Mouse (Mus musculus) spleen, postnatal 10 days (tissue): Measurements from ENCODE around the gene Txnip.

Experiments used
- DNase-seq, 2 experiments: peaks; one replicate each; pipeline ENCODE4 v3.0.0; 2021 to 2022; ENCODE audit warnings: low spot score in 2 of 2

Gene Txnip

DNA sequence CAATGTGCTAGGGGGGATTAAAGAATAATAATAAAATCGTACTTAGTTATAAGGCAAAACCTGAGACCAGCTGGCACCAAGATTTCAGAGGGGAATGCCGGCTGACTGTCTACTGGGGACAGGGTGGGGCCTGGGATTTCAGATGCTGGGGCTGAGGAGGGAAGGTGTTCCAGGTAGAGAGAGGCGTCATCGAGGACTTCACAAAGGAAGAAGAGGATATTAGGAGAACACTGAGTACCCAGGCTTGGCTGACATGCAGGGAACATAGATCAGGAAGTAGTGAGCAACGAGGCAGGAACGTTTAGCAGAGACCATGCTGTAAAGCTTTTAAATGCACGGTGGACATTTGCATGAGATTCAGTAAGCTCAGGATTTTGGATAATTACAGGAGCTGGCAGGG lies 5.9 kb upstream of the Txnip start:
- no peak for DNase-seq

DNA sequence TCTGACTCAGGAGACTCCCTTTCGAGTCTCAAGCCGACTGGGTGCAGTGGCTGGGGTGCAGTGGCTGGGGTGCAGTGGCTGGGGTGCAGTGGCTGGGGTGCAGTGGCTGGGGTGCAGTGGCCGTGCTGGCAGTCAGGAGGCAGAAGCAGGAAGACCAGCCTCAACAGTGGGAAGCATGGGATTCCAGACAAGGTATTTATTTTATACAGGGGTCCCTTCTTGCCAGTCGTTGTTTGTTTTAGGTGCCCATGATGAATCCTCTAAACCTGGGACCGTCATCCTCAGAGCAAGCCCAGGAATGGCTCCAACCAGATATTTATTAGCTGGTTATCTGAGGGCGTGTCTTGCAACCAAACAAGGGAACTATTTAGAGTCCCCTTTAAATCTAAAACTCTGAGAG lies 4.2 kb upstream of the Txnip start:
- DNase-seq = no peak

DNA sequence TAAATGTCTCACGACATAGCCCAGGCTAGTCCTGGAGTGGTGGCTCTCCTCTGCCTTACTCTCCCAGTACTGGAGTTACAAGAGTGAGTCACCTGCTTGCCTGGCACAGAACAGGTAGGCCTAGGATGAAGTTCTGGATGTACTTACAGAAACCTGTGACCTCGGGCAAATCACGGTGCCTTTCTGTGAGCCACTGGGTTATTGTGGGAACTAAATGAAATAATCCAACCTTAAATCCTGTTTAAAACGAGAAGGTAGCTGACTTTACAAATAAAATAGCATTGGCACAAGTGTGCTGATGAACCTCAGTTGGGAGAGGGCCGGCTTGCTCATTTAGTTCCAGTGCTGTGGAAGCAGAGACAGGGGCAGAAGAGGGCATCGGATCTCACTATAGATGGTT lies 3.5 kb upstream of the Txnip start:
- no peak for DNase-seq

DNA sequence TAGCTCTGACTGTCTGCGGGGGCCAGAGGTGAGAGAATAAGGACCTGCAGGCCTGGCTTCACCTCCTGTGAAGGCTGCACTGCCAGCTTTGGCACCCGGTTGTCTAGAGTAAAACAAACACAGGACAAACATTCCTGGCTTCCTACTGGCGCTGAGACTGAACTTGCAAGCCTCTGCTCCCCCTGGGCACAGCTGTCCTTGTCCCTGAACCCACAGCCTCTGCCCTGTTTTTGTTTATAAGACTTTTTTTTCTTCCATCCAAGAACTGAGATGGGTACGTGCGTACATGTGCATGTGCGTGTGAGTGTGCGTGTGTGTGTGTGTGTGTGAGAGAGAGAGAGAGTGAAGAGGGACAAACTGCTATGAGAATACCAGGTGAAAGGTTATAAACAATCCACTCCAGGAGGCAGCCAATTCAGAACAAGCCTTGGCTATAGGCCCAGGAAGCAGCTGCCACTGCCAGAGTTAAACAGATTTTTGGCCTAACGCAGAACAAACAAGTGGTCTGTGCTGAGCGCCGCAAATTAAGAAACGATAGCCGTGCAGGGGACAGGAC lies 2.6 kb upstream of the Txnip start:
- DNase-seq = no peak

DNA sequence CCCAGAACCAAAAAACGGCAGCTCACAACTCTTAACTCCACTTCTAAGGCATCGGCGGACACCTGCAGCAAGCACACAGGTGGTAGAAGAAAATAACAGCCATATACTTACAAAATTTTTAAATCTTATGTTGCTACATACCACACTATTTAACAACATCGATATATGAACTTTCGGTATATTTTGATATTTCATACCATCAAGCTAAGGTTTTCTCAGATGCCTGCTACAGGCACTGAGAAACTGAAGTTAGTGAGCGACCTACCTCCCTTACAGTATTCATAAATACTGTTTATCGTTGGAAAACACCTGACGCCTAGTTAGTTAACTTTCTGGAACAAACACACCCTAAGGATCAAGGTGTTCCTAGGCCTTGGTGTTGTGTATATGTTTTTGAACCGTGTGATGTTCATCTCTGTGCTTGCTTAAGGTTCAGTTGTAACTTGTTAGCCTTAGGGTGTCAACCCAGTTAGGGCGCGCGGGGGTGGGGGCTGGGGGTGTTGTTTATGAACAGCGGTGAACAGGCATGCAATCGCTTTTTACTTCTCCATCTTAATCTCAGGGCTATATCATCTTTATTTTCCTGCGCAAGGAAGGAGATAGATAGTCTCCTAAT lies 1.6 kb upstream of the Txnip start:
- DNase-seq = no peak

DNA sequence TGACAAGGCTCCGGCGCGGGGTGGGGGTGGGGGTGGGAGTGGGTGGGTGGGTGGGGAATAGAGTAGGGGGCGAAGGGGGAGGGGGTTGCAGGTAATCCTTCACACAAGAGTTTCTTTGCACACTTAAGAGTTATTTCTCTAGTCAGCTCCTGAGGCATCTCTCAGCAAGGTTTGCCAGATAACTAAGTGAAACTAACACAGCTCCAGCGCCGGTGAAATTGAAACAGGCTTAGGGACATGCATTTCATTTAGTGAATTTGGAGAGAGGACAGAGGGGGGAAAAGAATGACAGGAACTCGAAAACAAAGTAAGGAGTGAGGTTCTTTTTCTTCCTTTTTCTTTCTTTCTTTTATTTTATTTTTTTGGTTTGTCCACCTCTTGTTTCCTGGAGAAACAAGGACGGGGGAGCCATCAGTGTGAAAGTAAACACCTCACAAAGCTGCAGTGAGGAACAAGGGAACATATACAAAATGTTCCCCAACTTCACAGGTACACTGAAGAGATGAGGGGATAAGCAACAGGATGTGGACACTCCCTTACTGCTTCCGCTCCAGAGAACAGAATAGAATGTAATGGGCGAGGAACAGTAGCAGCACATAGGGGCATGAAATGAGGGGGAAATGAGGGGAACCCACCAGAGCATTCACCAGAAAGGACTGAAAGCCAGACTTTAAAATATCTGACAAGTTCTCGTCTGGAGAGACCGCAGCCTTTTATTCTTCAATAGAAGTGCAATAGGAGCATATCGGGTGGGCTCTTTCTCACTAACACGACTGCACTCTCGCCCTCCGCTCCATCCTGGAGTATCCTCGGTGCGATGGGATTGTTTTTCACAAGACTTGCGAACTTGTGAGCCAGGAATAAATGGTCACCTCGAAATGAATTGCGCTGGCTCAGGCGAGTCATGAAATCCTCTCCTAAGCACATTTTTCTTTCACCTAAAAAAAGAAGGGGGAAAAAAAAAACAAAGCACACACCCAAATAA lies 814 bp upstream of the Txnip start:
- peak in 1 of 2 experiments; percentile 48 for DNase-seq

DNA sequence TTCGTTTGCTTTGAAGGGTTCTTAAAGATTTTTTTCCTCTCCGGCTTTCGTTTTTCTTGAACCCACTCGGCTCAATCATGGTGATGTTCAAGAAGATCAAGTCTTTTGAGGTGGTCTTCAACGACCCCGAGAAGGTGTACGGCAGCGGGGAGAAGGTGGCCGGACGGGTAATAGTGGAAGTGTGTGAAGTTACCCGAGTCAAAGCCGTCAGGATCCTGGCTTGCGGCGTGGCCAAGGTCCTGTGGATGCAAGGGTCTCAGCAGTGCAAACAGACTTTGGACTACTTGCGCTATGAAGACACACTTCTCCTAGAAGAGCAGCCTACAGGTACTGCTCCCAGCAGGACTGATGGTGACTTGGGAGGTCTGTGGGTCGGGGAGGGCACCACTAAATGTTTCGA lies 402 bp downstream of the Txnip start:
- DNase-seq = peak; percentile 63 to 69

DNA sequence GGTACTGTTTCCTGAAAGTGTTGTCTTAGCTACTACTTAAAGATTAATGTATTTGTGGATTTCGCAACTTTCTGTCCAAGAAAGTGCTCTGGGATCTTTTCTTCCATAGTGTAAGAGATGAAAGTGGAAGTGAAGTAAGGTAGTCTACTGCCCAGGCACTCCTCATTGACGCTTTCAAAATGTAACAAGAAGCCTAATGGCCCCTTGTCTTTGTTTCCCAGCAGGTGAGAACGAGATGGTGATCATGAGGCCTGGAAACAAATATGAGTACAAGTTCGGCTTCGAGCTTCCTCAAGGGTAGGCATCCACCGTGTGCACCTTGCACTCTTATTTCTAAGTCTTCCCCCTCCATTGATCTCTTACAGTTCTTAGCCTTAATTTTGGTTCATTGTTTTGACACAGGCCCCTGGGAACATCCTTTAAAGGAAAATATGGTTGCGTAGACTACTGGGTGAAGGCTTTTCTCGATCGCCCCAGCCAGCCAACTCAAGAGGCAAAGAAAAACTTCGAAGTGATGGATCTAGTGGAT lies 975 bp downstream of the Txnip start:
- DNase-seq = no peak

DNA sequence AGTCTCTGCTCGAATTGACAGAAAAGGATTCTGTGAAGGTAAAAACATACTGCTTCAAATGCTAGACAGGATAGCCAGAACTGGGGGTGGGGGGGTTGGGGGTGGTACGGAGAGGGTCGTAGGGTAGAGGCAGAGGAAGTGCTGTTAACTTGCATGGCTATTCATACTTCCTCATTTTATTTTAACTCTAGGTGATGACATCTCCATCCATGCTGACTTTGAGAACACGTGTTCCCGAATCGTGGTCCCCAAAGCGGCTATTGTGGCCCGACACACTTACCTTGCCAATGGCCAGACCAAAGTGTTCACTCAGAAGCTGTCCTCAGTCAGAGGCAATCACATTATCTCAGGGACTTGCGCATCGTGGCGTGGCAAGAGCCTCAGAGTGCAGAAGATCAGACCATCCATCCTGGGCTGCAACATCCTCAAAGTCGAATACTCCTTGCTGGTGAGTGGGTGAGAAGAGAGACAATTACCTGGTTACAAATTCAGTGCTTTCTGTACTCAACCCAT lies 1.7 kb downstream of the Txnip start:
- DNase-seq = peak in 1 of 2 experiments; percentile 47

DNA sequence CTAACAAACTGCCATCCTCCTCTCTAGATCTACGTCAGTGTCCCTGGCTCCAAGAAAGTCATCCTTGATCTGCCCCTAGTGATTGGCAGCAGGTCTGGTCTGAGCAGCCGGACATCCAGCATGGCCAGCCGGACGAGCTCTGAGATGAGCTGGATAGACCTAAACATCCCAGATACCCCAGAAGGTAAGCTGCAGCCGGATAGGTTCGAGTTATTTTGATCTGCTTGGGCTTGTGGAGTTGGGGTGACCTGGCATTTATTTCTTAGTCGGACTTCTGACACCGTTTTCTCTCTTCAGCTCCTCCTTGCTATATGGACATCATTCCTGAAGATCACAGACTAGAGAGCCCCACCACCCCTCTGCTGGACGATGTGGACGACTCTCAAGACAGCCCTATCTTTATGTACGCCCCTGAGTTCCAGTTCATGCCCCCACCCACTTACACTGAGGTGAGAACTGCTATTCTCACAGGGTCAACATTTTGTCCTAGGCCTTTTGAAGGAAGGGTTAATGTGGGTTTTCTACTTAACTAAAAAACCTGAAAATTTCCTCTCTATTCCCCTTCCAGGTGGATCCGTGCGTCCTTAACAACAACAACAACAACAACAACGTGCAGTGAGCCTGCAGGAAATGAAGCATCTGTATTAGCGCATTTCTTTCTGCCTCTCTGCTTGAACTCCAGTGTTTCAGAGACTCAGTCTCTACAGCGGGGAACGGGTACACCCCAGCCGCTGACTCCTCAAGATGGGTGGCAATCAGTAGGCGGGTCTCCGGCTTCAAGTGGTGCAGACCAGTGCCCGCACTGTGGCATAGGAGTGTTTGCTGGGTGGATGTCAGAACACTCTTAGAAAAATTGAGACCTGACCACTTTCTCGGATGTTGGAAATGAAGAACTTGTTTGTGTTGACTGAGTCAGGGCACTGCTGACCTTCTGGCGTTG lies 2.4 kb downstream of the Txnip start:
- no peak for DNase-seq

DNA sequence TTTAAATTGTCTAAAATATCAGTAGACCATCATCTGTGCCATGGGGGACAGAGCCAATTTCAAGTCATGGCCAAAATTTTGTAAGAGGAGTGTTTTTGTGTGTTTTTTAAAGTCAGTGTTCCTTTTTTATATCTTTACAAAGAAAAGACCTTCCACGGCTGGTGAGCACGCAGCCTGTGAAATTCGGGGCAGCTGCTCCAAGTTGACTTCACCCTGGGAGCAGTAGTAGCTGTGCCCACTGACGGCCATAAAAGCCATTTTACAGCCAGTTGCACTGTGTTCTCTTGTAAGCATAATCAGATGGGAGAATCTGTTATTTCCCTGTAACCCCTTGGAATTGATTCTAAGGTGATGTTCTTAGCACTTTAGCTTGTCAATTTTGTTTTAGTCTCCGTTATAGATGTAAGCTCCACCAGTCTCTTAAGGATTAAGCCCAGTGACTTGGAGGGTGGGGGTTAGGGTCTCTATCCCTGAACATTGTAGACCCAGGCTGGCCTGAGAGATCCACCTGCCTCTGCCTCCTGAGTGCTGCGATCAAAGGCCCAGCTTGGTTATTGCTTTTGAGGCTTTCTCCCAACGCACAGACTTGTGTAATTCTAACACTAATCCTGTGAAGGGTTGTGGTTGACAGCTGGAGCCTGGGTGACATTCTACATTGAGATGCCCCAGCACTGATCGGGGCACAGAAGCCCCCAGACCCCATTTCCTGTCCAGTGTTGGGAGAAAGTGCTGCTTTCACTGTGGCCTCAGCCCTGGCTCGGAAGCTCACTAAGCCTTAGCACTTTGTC lies 3.3 kb downstream of the Txnip start:
- no peak for DNase-seq

DNA sequence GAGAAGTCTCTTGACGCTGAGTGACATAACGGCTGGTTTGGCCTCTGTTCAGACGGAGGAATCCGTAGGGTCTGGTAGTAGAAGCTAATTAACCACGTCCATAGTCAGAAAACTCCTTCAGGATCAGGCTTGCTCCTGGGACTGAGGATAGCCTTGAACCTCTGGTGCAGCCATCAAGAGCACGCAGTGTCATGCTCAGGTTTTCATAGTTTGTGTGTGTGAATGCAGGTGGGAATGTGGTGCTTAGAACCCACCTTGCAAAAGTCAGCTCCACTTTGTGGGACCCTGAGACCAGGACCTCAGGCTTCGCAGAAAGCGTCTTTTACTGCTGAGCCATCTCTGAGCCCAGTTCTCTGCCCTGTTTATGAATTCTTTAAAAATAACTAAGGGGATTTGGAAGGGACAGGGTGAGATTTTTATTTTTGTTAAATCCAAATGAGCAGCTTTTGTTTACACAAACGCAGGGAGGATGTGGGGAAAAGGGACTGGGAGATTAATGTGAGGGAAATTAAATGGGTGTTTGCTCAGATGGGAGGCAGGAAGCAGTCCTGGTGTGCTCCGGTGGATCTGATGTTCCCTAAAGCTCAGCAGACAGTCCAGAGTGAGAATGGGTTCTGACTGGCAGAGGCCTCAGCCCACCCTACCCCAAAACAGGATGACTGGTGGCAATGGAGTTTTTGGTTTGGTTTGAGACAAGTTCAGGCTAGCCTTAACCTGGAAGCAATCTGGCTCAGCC lies 4.4 kb downstream of the Txnip start:
- DNase-seq = no peak

DNA sequence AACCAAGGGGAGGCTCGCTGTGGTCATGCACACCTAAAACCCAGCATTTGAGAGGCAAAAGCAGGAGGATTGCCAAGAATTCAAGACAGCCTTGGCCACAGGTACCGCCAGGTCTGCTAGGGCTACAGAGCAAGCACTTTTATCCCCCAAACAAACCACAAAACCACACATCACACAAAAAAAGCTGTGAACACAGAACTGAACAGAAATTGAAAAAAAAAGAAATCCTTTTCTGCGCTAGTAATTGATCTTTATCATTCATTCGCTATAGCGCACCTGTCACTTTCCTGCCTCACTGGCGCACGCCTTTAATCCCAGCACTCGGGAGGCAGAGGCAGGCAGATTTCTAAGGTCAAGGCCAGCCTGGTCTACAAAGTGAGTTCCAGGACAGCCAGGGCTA lies 5.5 kb downstream of the Txnip start:
- DNase-seq = no peak

DNA sequence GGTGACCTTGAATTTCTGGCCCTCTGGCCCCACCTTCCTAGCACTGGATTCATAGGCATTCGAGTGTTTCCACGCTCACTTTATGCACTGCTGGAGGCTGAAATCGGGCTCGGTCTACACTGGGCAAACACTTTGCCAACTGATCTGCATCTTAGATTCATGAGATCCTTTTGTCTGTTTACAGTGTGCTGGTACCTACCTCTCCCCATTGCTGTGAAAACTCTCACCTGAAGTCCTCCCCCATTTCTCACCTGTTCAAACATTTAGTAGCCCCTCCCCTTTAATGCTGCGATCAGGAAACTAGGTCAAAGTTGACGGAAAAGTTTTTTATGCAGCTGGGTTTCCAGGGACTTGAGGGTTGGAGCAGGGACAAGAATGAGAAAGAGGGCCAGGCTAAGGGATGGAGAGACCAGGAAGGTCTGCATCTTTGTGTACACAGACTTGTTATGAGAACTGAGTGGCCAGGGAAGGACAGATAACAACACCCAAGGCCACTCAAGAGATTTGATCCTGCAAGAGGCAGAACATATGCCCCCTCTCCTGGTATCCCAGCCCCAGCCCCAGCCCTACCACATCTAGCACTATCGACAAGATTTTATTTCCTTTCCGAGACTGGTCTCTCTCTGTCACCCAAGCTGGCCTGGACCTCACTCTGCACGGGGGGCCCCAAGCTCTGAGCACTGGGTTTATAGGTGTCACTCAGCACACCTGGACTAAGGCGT lies 6.3 kb downstream of the Txnip start:
- no peak for DNase-seq

DNA sequence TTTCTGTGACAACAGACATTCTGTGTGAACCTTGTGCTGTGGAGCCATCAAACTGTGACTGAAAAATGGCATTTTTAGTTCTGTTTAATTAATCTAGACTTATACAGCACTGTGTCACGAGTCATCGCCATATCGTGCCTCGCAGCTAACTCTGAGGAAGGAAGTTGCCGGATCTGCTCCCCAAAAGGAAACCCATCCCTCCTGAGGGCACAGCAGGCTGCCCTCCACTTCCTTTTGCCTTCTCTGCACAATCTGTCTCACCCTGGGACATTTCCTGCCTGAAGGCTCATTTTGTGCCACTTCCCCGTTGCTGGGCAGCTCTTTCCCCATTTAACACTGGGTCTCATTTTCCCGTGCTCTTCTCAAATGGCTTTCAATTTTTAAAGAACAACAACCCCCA lies 6.9 kb downstream of the Txnip start:
- peak in 1 of 2 experiments; percentile 53 for DNase-seq

DNA sequence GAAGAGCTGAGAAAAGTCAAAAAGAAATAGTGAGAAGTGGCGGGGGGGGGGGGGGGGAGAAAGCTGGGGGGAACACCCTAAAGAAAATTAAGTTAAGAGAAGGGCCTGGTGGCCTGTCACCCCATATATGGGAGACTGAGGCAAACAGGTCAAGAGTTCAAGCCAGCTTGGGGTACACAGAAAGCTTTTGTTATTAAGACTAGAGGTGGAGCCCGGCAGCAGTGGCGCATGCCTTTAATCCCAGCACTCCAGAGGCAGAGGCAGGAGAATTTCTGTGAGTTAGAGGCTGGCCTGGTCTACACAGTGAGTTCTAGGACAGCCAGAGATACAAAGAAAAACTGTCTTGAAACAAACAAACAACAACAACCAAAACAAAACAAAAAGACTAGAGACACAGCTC lies 7.3 kb downstream of the Txnip start:
- no peak for DNase-seq

DNA sequence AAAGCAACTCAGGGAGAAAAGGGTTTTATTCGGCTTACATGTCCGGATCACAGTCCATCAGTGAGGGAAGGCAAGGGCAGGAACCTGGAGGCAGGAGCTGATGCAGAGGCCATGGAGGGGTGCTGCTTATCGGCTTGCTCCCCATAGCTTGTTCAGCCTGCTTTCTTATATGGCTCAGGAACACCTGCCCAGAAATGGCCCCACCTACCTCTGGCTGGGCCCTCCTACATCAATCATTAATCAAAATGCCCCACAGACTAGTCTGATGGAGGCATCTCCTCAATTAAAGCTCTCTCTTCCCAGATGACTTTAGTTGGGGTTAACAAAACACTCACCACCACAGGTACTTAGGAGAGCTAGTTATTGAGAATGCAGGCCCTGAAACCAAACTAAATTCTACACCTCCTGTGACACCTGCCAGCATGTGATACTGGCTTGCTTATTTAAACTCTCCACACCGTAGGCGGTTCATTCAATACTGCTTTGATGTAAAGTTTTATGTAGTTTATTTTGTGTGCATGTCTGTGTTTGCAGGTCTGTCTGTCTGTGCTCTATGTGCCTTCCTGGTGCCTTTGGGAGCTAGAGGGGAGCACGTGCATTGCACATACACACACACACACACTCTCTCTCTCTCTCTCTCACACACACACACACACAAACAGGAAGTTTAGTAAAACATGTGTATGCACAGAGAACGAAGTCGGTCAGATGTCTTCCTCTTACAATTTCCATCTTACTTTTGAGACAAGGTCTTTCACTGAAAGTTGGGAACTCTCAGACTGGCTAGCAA lies 9.1 kb downstream of the Txnip start:
- DNase-seq = no peak

DNA sequence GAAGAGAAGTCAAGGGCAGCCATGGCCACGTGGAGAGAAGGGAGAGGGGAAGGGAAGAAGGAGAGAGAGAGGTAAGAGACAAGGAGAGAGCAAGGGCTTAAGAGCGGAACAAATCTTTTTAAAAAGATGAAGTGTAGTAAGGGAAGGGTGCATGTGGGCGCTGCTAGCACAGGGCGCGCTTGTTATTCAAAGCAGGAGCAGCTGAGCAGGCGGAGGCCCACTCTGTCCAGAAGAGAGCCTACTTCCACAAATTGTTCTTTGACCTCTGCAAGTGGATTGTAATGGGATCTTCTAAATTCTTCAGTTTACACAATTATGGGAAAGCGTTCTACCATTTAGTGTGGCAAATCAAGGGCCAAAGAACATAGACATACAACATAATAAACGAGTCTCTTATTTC lies 10.8 kb downstream of the Txnip start:
- no peak for DNase-seq
